Mouse (Mus musculus): ENCODE data around the gene Ccdc13.

The Ccdc13 gene

GRCm38 (mm10) chr9:121760271-121761090 lies 78.8 kb downstream of the Ccdc13 start:
- DNase-seq (ENCODE audit: low read depth, low spot score): peak; percentile 71

GRCm38 (mm10) chr9:121759091-121760081 lies 79.9 kb downstream of the Ccdc13 start, which contains the start of gene Zfp651:
Zfp651 (plus strand) TSS chr9:121759330.
- DNase-seq (ENCODE audit: low read depth, low spot score): peak; percentile 81

GRCm38 (mm10) chr9:121757835-121758814 lies 81.1 kb downstream of the Ccdc13 start:
- DNase-seq (ENCODE audit: low read depth, low spot score): no peak

- peak; percentile 57 for DNase-seq (ENCODE audit: low read depth, low spot score)
Observed at GRCm38 (mm10) chr9:121757432-121757831, 81.8 kb downstream of the Ccdc13 start.

GRCm38 (mm10) chr9:121756785-121757184 lies 82.5 kb downstream of the Ccdc13 start:
- no peak for DNase-seq (ENCODE audit: low read depth, low spot score)

GRCm38 (mm10) chr9:121754624-121755023 lies 84.6 kb downstream of the Ccdc13 start:
- DNase-seq (ENCODE audit: low read depth, low spot score): no peak

GRCm38 (mm10) chr9:121752774-121753173 lies 86.5 kb downstream of the Ccdc13 start:
- peak; percentile 75 for DNase-seq (ENCODE audit: low read depth, low spot score)

Data from brain, adult 2 months (tissue).